Mouse (Mus musculus): ENCODE results near the gene Rgr.
"Not testable (repeated sequence)": the region's sequence is repeated elsewhere in the genome, so short reads cannot be mapped to it uniquely, and the experiment has no call there.

Rgr gene

DNA sequence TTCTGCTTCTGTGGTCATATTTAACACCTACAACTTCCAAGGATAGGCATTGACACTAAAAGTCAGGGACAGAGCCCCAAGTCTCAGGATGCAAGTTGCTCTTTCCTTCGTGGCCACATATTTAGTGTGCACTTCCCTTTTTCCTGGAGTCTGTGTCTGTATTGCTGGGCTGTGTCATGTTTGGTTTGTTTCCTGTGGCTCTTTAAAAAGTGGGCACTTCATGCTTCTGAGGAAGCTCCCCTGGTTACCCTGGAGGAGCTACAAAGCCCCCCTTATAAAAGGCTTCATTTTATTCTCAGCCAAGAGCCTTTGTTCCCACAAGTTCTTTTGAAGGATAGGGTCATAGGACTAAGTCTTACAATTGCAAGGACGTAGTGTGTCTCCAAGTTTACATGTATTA, 45.9 kb downstream of the Rgr start:
- DNase-seq (ENCODE audit: low read depth, low spot score): no peak

DNA sequence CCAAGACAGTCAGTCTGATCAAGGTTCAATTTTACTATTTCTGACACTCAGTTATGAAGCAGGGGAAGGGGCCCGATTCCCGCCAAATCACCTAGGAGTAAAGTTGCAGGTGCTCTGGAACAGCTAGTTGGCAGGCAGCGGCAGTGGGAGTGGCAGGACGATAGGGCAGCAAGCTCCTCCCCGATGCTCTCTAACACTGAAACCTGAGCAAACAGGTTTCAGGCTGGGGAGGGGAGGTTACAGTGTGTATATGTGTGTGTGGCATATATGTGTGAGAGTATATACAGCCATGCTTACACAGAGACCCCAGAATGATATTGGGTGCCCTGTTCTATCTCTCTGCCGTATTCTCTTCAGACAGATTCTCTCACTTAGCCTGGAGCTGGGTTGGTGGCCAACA, 48.0 kb downstream of the Rgr start:
- not testable (repeated sequence) for DNase-seq (ENCODE audit: low read depth, low spot score)

DNA sequence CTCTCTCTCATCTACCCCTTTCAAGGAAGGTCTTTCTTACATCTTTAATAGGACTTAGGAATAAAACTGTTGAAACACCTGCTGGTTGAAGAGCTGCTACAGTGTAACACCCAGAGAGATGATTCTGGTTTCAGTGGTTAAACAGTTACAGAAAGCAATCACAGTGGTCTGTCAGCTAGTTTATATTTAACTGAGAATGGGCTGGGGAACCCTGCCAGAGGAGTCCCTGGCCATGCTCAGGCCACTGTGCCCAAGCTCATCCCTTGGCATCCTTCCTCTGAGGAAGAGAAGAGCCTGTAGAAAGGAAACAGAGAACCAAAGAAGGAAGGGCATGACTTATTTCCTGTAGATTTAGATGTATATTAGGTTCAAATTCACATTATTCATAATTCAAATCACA, 59.0 kb downstream of the Rgr start:
- DNase-seq (ENCODE audit: low read depth, low spot score): no peak

DNA sequence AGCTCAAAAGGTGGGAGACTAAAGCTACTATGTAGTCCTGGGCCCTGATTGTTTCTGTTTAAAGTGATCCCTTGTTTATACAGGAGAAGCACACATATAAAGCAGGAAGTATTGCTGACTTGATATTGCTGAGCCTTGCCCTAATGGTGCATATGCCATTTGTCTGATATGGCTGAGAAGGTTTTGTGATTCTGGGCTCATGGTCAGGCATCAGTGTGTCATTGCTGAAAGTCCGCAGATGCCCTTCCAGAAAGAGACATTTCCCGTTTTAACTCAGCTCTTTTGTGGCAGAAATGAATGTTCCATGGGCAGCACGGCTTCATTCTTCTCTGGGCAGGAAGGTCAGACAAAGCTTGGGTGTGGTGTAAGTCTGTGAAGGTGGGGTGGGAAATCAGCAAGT, 63.1 kb downstream of the Rgr start:
- DNase-seq (ENCODE audit: low read depth, low spot score): no peak

Data from mesoderm, embryonic 11.5 days (tissue).